Mouse (Mus musculus): ENCODE data around the gene Patj. TPM values are rescaled to one million over a fixed set of nuclear protein-coding genes. Genes with fewer than 3 reads are reported as not detected.

Patj gene
- polyA plus RNA-seq, 2 experiments: 11.9 to 16.7 TPM

GRCm38 (mm10) chr4:98733660-98734059 lies 338.1 kb downstream of the Patj start:
- Histone ChIP-seq H3K9me3 (ENCODE audit: control insufficient read depth, low read length) (no peaks in the 10 kb centered on the region), H3K4me2 (replicated peaks; ENCODE audit: low read depth, low read length, severe bottlenecking) (no peak overlapping the region), H3K4me1 (ENCODE audit: control insufficient read depth, insufficient read depth, low read length) (no peaks in the 10 kb centered on the region), H3K9ac (ENCODE audit: low read depth, low read length, severe bottlenecking) (no peak overlapping the region), H3K36me3 (ENCODE audit: control insufficient read depth, insufficient read depth, low read length) (no peaks in the 10 kb centered on the region), H3K27me3 (ENCODE audit: control insufficient read depth, insufficient read depth, low read length) (peaks cover 4% of the 10 kb centered on the region), H3K4me3 (replicated peaks; ENCODE audit: low read length) (no peak overlapping the region), H3K27ac (replicated peaks; ENCODE audit: low read depth, low read length) (no peak overlapping the region)
- ATAC-seq (ENCODE audit: low FRiP score, low read depth): no peak
- no peak for DNase-seq (ENCODE audit: low spot score)
- 93% methylated on average over 16 of the region's 16 CpGs for WGBS
- TF ChIP-seq POLR2A (IDR thresholded peaks at IDR 0.05; ENCODE audit: borderline replicate concordance, extremely low read depth, insufficient read depth, insufficient read length): no peak

- Histone ChIP-seq H3K27me3 (ENCODE audit: control insufficient read depth, insufficient read depth, low read length) (no peaks in the 10 kb centered on the region), H3K4me1 (ENCODE audit: control insufficient read depth, insufficient read depth, low read length) (no peaks in the 10 kb centered on the region; the same call in 1 of the 2 replicates), H3K36me3 (ENCODE audit: control insufficient read depth, insufficient read depth, low read length) (no peaks in the 10 kb centered on the region), H3K9ac (ENCODE audit: low read depth, low read length, severe bottlenecking) (no peak overlapping the region), H3K9me3 (ENCODE audit: control insufficient read depth, low read length) (no peaks in the 10 kb centered on the region), H3K4me2 (replicated peaks; ENCODE audit: low read depth, low read length, severe bottlenecking) (no peak overlapping the region), H3K27ac (replicated peaks; ENCODE audit: low read depth, low read length) (no peak overlapping the region), H3K4me3 (replicated peaks; ENCODE audit: low read length) (no peak overlapping the region)
- DNase-seq (ENCODE audit: low spot score): no peak
- ATAC-seq (ENCODE audit: low FRiP score, low read depth): peak; percentile 47; the same call in 1 of the 2 replicates
- TF ChIP-seq POLR2A (IDR thresholded peaks at IDR 0.05; ENCODE audit: borderline replicate concordance, extremely low read depth, insufficient read depth, insufficient read length): no peak
- 37% methylated on average over 2 of the region's 2 CpGs for WGBS
Observed at GRCm38 (mm10) chr4:98739753-98740152, 344.2 kb downstream of the Patj start.

GRCm38 (mm10) chr4:98743209-98743905 lies 347.8 kb downstream of the Patj start:
- ATAC-seq (ENCODE audit: low FRiP score, low read depth) (no peak), DNase-seq (ENCODE audit: low spot score) (no peak)
- Histone ChIP-seq H3K4me2 (replicated peaks; ENCODE audit: low read depth, low read length, severe bottlenecking) (no peak overlapping the region), H3K4me1 (ENCODE audit: control insufficient read depth, insufficient read depth, low read length) (no peaks in the 10 kb centered on the region; the same call in 1 of the 2 replicates), H3K9me3 (ENCODE audit: control insufficient read depth, low read length) (no peaks in the 10 kb centered on the region), H3K36me3 (ENCODE audit: control insufficient read depth, insufficient read depth, low read length) (no peaks in the 10 kb centered on the region), H3K9ac (ENCODE audit: low read depth, low read length, severe bottlenecking) (no peak overlapping the region), H3K27me3 (ENCODE audit: control insufficient read depth, insufficient read depth, low read length) (no peaks in the 10 kb centered on the region), H3K4me3 (replicated peaks; ENCODE audit: low read length) (no peak overlapping the region), H3K27ac (replicated peaks; ENCODE audit: low read depth, low read length) (no peak overlapping the region)
- no peak for TF ChIP-seq POLR2A (IDR thresholded peaks at IDR 0.05; ENCODE audit: borderline replicate concordance, extremely low read depth, insufficient read depth, insufficient read length)
- WGBS: 67% methylated on average over 3 of the region's 3 CpGs

GRCm38 (mm10) chr4:98743906-98744210 lies 348.3 kb downstream of the Patj start:
- no peak for ATAC-seq (ENCODE audit: low FRiP score, low read depth)

GRCm38 (mm10) chr4:98754456-98754855 lies 358.9 kb downstream of the Patj start:
- no peak for DNase-seq (ENCODE audit: low spot score)
- no peaks in the 10 kb centered on the region for H3K4me1 ChIP-seq (ENCODE audit: control insufficient read depth, insufficient read depth, low read length)
- TF ChIP-seq POLR2A (IDR thresholded peaks at IDR 0.05; ENCODE audit: borderline replicate concordance, extremely low read depth, insufficient read depth, insufficient read length): no peak
- H3K36me3 ChIP-seq (ENCODE audit: control insufficient read depth, insufficient read depth, low read length): peaks cover 21% of the 10 kb centered on the region
- H3K4me3 ChIP-seq (replicated peaks; ENCODE audit: low read length): no peak overlapping the region
- no peak for ATAC-seq (ENCODE audit: low FRiP score, low read depth)
- H3K4me2 ChIP-seq (replicated peaks; ENCODE audit: low read depth, low read length, severe bottlenecking): no peak overlapping the region
- 82% methylated on average over 4 of the region's 4 CpGs for WGBS
- no peak overlapping the region for H3K9ac ChIP-seq (ENCODE audit: low read depth, low read length, severe bottlenecking)
- H3K27me3 ChIP-seq (ENCODE audit: control insufficient read depth, insufficient read depth, low read length): no peaks in the 10 kb centered on the region
- no peaks in the 10 kb centered on the region for H3K9me3 ChIP-seq (ENCODE audit: control insufficient read depth, low read length)
- no peak overlapping the region for H3K27ac ChIP-seq (replicated peaks; ENCODE audit: low read depth, low read length)

More at GRCm38 (mm10) chr4:98743906-98744210, 348.3 kb downstream of the Patj start:
- Histone ChIP-seq H3K27me3 (ENCODE audit: control insufficient read depth, insufficient read depth, low read length) (no peaks in the 10 kb centered on the region), H3K4me1 (ENCODE audit: control insufficient read depth, insufficient read depth, low read length) (no peaks in the 10 kb centered on the region; the same call in 1 of the 2 replicates), H3K9ac (ENCODE audit: low read depth, low read length, severe bottlenecking) (no peak overlapping the region), H3K27ac (replicated peaks; ENCODE audit: low read depth, low read length) (no peak overlapping the region), H3K4me3 (replicated peaks; ENCODE audit: low read length) (no peak overlapping the region), H3K9me3 (ENCODE audit: control insufficient read depth, low read length) (no peaks in the 10 kb centered on the region), H3K36me3 (ENCODE audit: control insufficient read depth, insufficient read depth, low read length) (no peaks in the 10 kb centered on the region), H3K4me2 (replicated peaks; ENCODE audit: low read depth, low read length, severe bottlenecking) (no peak overlapping the region)
- 24% methylated on average over 7 of the region's 7 CpGs for WGBS
- no peak for DNase-seq (ENCODE audit: low spot score)
- TF ChIP-seq POLR2A (IDR thresholded peaks at IDR 0.05; ENCODE audit: borderline replicate concordance, extremely low read depth, insufficient read depth, insufficient read length): no peak

Data from limb, embryonic 14.5 days (tissue).